Mouse (Mus musculus): Measurements from ENCODE around the gene Zeb2. TPM values are rescaled to one million over a fixed set of nuclear protein-coding genes. Genes with fewer than 3 reads are reported as not detected.

Gene Zeb2
- polyA plus RNA-seq, 1 experiment from 2014 or later = 14.4 TPM

GRCm38 (mm10) chr2:45102191-45102638, 15.0 kb downstream of the Zeb2 start:
- TF ChIP-seq EP300 (optimal IDR thresholded peaks at IDR 0.05) (no peak), CTCF (IDR thresholded peaks at IDR 0.05; ENCODE audit: low read depth) (no peak)
- Histone ChIP-seq H3K36me3 (ENCODE audit: control insufficient read depth, insufficient read depth, low read length) (no peaks in the 10 kb centered on the region), H3K27ac (replicated peaks) (no peak overlapping the region), H3K4me3 (ENCODE audit: low read depth, low read length) (no peak overlapping the region), H3K4me1 (replicated peaks; ENCODE audit: control insufficient read depth, insufficient read depth) (no peaks in the 10 kb centered on the region), H3K27me3 (ENCODE audit: control insufficient read depth, insufficient read depth, low read length) (no peaks in the 10 kb centered on the region), H3K9ac (ENCODE audit: low read length) (no peak overlapping the region), H3K9me3 (ENCODE audit: control insufficient read depth, low read length) (no peaks in the 10 kb centered on the region), H3K4me2 (replicated peaks; ENCODE audit: low read depth) (no peak overlapping the region)
- no peak for DNase-seq (ENCODE audit: low spot score)
- no peak for ATAC-seq (ENCODE audit: low FRiP score, low TSS enrichment)
- 31% methylated on average over 8 of the region's 8 CpGs for WGBS

GRCm38 (mm10) chr2:45101586-45101985, 15.6 kb downstream of the Zeb2 start:
- Histone ChIP-seq H3K4me2 (replicated peaks; ENCODE audit: low read depth) (no peak overlapping the region), H3K27me3 (ENCODE audit: control insufficient read depth, insufficient read depth, low read length) (no peaks in the 10 kb centered on the region), H3K4me3 (ENCODE audit: low read depth, low read length) (no peak overlapping the region), H3K27ac (replicated peaks) (no peak overlapping the region), H3K4me1 (replicated peaks; ENCODE audit: control insufficient read depth, insufficient read depth) (no peaks in the 10 kb centered on the region), H3K9ac (ENCODE audit: low read length) (no peak overlapping the region), H3K9me3 (ENCODE audit: control insufficient read depth, low read length) (no peaks in the 10 kb centered on the region), H3K36me3 (ENCODE audit: control insufficient read depth, insufficient read depth, low read length) (no peaks in the 10 kb centered on the region)
- no peak for TF ChIP-seq CTCF (IDR thresholded peaks at IDR 0.05; ENCODE audit: low read depth)
- TF ChIP-seq EP300 (optimal IDR thresholded peaks at IDR 0.05) = no peak
- ATAC-seq (ENCODE audit: low FRiP score, low TSS enrichment) = no peak
- 37% methylated on average over 2 of the region's 2 CpGs for WGBS
- DNase-seq (ENCODE audit: low spot score) = no peak

GRCm38 (mm10) chr2:45101040-45101439, 16.2 kb downstream of the Zeb2 start:
- Histone ChIP-seq H3K4me3 (ENCODE audit: low read depth, low read length) (no peak overlapping the region), H3K4me1 (replicated peaks; ENCODE audit: control insufficient read depth, insufficient read depth) (no peaks in the 10 kb centered on the region), H3K36me3 (ENCODE audit: control insufficient read depth, insufficient read depth, low read length) (no peaks in the 10 kb centered on the region), H3K27ac (replicated peaks) (peak overlapping the region; percentile 45; the same call in 1 of the 2 replicates), H3K9me3 (ENCODE audit: control insufficient read depth, low read length) (no peaks in the 10 kb centered on the region), H3K9ac (ENCODE audit: low read length) (no peak overlapping the region), H3K27me3 (ENCODE audit: control insufficient read depth, insufficient read depth, low read length) (no peaks in the 10 kb centered on the region), H3K4me2 (replicated peaks; ENCODE audit: low read depth) (no peak overlapping the region)
- DNase-seq (ENCODE audit: low spot score) = no peak
- ATAC-seq (ENCODE audit: low FRiP score, low TSS enrichment) = no peak
- TF ChIP-seq CTCF (IDR thresholded peaks at IDR 0.05; ENCODE audit: low read depth) (no peak), EP300 (optimal IDR thresholded peaks at IDR 0.05) (no peak)
- WGBS = 53% methylated on average over 4 of the region's 4 CpGs

GRCm38 (mm10) chr2:45100628-45101027, 16.6 kb downstream of the Zeb2 start:
- H3K27ac ChIP-seq (replicated peaks) = peak overlapping the region; percentile 45; the same call in 1 of the 2 replicates
- no peaks in the 10 kb centered on the region for H3K4me1 ChIP-seq (replicated peaks; ENCODE audit: control insufficient read depth, insufficient read depth)
- H3K36me3 ChIP-seq (ENCODE audit: control insufficient read depth, insufficient read depth, low read length) = no peaks in the 10 kb centered on the region
- no peak for ATAC-seq (ENCODE audit: low FRiP score, low TSS enrichment)
- no peak for DNase-seq (ENCODE audit: low spot score)
- no peaks in the 10 kb centered on the region for H3K27me3 ChIP-seq (ENCODE audit: control insufficient read depth, insufficient read depth, low read length)
- no peak overlapping the region for H3K9ac ChIP-seq (ENCODE audit: low read length)
- WGBS = 57% methylated on average over 7 of the region's 7 CpGs
- TF ChIP-seq EP300 (optimal IDR thresholded peaks at IDR 0.05) (no peak), CTCF (IDR thresholded peaks at IDR 0.05; ENCODE audit: low read depth) (no peak)
- no peak overlapping the region for H3K4me3 ChIP-seq (ENCODE audit: low read depth, low read length)
- no peaks in the 10 kb centered on the region for H3K9me3 ChIP-seq (ENCODE audit: control insufficient read depth, low read length)
- no peak overlapping the region for H3K4me2 ChIP-seq (replicated peaks; ENCODE audit: low read depth)

GRCm38 (mm10) chr2:45100017-45100416, 17.2 kb downstream of the Zeb2 start:
- Histone ChIP-seq H3K9me3 (ENCODE audit: control insufficient read depth, low read length) (no peaks in the 10 kb centered on the region), H3K4me3 (ENCODE audit: low read depth, low read length) (no peak overlapping the region), H3K4me2 (replicated peaks; ENCODE audit: low read depth) (no peak overlapping the region), H3K27me3 (ENCODE audit: control insufficient read depth, insufficient read depth, low read length) (no peaks in the 10 kb centered on the region), H3K4me1 (replicated peaks; ENCODE audit: control insufficient read depth, insufficient read depth) (no peaks in the 10 kb centered on the region), H3K27ac (replicated peaks) (no peak overlapping the region), H3K36me3 (ENCODE audit: control insufficient read depth, insufficient read depth, low read length) (no peaks in the 10 kb centered on the region), H3K9ac (ENCODE audit: low read length) (no peak overlapping the region)
- TF ChIP-seq EP300 (optimal IDR thresholded peaks at IDR 0.05) = no peak
- no peak for TF ChIP-seq CTCF (IDR thresholded peaks at IDR 0.05; ENCODE audit: low read depth)
- 55% methylated on average over 4 of the region's 4 CpGs for WGBS
- ATAC-seq (ENCODE audit: low FRiP score, low TSS enrichment) = no peak
- no peak for DNase-seq (ENCODE audit: low spot score)

GRCm38 (mm10) chr2:45099081-45099480, 18.1 kb downstream of the Zeb2 start:
- no peak for TF ChIP-seq EP300 (optimal IDR thresholded peaks at IDR 0.05)
- no peak for TF ChIP-seq CTCF (IDR thresholded peaks at IDR 0.05; ENCODE audit: low read depth)
- no peaks in the 10 kb centered on the region for H3K9me3 ChIP-seq (ENCODE audit: control insufficient read depth, low read length)
- WGBS = 56% methylated on average over 4 of the region's 4 CpGs
- no peaks in the 10 kb centered on the region for H3K4me1 ChIP-seq (replicated peaks; ENCODE audit: control insufficient read depth, insufficient read depth)
- H3K36me3 ChIP-seq (ENCODE audit: control insufficient read depth, insufficient read depth, low read length) = no peaks in the 10 kb centered on the region
- no peak overlapping the region for H3K9ac ChIP-seq (ENCODE audit: low read length)
- no peak overlapping the region for H3K4me2 ChIP-seq (replicated peaks; ENCODE audit: low read depth)
- no peaks in the 10 kb centered on the region for H3K27me3 ChIP-seq (ENCODE audit: control insufficient read depth, insufficient read depth, low read length)
- no peak for ATAC-seq (ENCODE audit: low FRiP score, low TSS enrichment)
- no peak for DNase-seq (ENCODE audit: low spot score)
- H3K4me3 ChIP-seq (ENCODE audit: low read depth, low read length) = no peak overlapping the region
- 0 out of 2 replicates have a peak overlapping the region, but pooled peaks have one; percentile 13 for H3K27ac ChIP-seq (replicated peaks)

All from stomach, postnatal 0 days (tissue).